Mouse (Mus musculus) forebrain, embryonic 10.5 days (tissue): Measurements from ENCODE around the gene 5430419D17Rik. TPM values are rescaled to one million over a fixed set of nuclear protein-coding genes. Genes with fewer than 3 reads are reported as not detected.

ENCODE experiments used
- DNase-seq: peaks from one replicate; pipeline ENCODE4 v3.0.0-alpha.2; 2017; ENCODE audit warnings: low spot score; ENCODE audit errors: extremely low spot score
- H3K27ac ChIP-seq: fragments of 300-500 bp; sonication (generic); 2 replicates; pipeline ENCODE4 v1.5.1; 2016; ENCODE audit warnings: mild to moderate bottlenecking
- H3K27me3 ChIP-seq: fragments of 300-500 bp; sonication (generic); 2 replicates; pipeline ENCODE4 v1.6.1; 2016; ENCODE audit warnings: mild to moderate bottlenecking; ENCODE audit not compliant: poor library complexity, severe bottlenecking
- H3K36me3 ChIP-seq: fragments of 300-500 bp; sonication (generic); replicated peaks from 2 replicates; pipeline ENCODE4 v1.6.1; 2016; ENCODE audit warnings: mild to moderate bottlenecking, moderate library complexity
- H3K4me1 ChIP-seq: fragments of 300-500 bp; sonication (generic); 2 replicates; pipeline ENCODE4 v1.6.1; 2016
- H3K4me3 ChIP-seq: fragments of 300-500 bp; sonication (generic); 2 replicates; pipeline ENCODE4 v1.5.1; 2016; ENCODE audit warnings: mild to moderate bottlenecking, moderate library complexity
- H3K9me3 ChIP-seq: fragments of 300-500 bp; sonication (generic); 2 replicates; pipeline ENCODE4 v1.6.1; 2016; ENCODE audit warnings: mild to moderate bottlenecking, moderate library complexity
- WGBS: fragments of 180-500 bp; shearing (Covaris S2); methylation state at CpG from one replicate; pipeline ENCODE4 v1.1.7; 2016; 5-methylcytosine and 5-hydroxymethylcytosine counted together
- polyA plus RNA-seq: library from polyadenylated mRNA; unstranded; fragments of >200 nt; fragmentation: Nextera tagmentation; extraction: Ambion mirVana; gene quantifications from 2 replicates; pipeline ENCODE4 v1.2.1, GENCODE M21; 2016

5430419D17Rik gene
- polyA plus RNA-seq: not detected in 2 replicates

- 90% methylated on average over 9 of the region's 9 CpGs for WGBS
- DNase-seq: no peak
These were observed at the start of gene 5430419D17Rik for GRCm38 (mm10) chr7:131174121-131174520. TSS of gene 5430419D17Rik (plus strand) at chr7:131174402.

GRCm38 (mm10) chr7:131130021-131130420 lies 44.2 kb upstream of the 5430419D17Rik start:
- Histone ChIP-seq H3K4me1 (no peaks in the 10 kb centered on the region), H3K4me3 (no peak overlapping the region), H3K36me3 (no peaks in the 10 kb centered on the region), H3K27ac (no peak overlapping the region), H3K9me3 (no peaks in the 10 kb centered on the region), H3K27me3 (no peaks in the 10 kb centered on the region)
- 81% methylated on average over 12 of the region's 12 CpGs for WGBS
- DNase-seq: no peak

More at GRCm38 (mm10) chr7:131174121-131174520, at the start of gene 5430419D17Rik:
- H3K36me3 ChIP-seq: no peaks in the 10 kb centered on the region
- H3K27me3 ChIP-seq: no peaks in the 10 kb centered on the region
- no peaks in the 10 kb centered on the region for H3K9me3 ChIP-seq
- no peak within 1 kb of the TSS for H3K27ac ChIP-seq
- H3K4me1 ChIP-seq: peaks cover 4% of the 10 kb centered on the region; the same call in 1 of the 2 replicates
- no peak within 1 kb of the TSS for H3K4me3 ChIP-seq

DNA sequence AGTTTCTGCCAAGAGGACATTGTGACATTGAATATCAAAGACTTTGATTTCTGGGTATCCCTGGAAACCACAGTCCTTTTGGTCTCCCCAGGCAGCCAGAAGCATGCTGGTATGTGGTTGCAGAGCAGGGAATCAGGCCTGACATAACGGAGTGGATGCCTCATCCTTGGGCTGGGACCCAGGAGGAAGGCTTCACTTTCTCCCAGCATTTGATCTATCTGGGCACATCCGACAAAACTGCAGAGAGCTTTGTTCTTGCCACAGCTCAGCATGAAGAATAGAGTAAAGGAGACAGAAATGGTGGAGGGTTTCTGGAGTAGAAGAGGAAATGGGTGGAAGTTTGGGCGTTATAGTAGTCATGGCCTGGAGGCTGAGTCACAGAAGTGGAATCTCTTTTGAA lies 41.0 kb upstream of the 5430419D17Rik start:
- H3K4me1 ChIP-seq: no peaks in the 10 kb centered on the region
- H3K4me3 ChIP-seq: no peak overlapping the region
- H3K27ac ChIP-seq: no peak overlapping the region
- H3K9me3 ChIP-seq: no peaks in the 10 kb centered on the region
- WGBS: 86% methylated on average over 3 of the region's 3 CpGs
- no peak for DNase-seq
- no peaks in the 10 kb centered on the region for H3K36me3 ChIP-seq
- no peaks in the 10 kb centered on the region for H3K27me3 ChIP-seq

DNA sequence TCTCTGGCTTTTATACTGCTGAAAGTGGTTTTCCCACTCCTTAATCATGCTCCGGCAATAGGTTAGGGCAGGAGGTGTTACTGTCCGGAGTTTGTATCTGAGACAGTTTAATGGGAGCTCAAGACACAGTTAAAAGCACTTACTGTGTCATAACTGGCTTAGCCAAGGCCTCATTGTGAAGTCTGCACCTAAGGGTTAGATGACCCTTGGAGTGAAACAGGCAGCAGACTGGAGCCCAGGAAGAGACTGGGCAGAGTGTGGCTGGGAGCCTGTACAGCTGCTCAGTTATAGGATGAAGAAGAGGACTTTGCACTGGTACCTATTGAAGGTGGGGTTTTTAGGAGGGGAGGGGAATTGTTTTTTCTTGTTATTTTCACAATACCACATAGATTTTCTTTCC lies 28.0 kb upstream of the 5430419D17Rik start, which contains the start of gene 4933402N03Rik:
Gene 4933402N03Rik (minus strand): TSS at position 101 of the 400 bp plus-strand sequence.
- H3K4me1 ChIP-seq: no peaks in the 10 kb centered on the region
- DNase-seq: no peak
- no peak within 1 kb of the TSS for H3K4me3 ChIP-seq
- no peak within 1 kb of the TSS for H3K27ac ChIP-seq
- H3K36me3 ChIP-seq: no peaks in the 10 kb centered on the region
- H3K27me3 ChIP-seq: no peaks in the 10 kb centered on the region
- no peaks in the 10 kb centered on the region for H3K9me3 ChIP-seq
- WGBS: 97% methylated on average over 2 of the region's 2 CpGs

- Histone ChIP-seq H3K4me3 (no peak overlapping the region), H3K9me3 (no peaks in the 10 kb centered on the region), H3K36me3 (no peaks in the 10 kb centered on the region), H3K27ac (no peak overlapping the region), H3K4me1 (no peaks in the 10 kb centered on the region), H3K27me3 (no peaks in the 10 kb centered on the region)
- WGBS: 91% methylated on average over 3 of the region's 3 CpGs
- no peak for DNase-seq
These were observed 24.0 kb upstream of the 5430419D17Rik start for GRCm38 (mm10) chr7:131150179-131150578.

DNA sequence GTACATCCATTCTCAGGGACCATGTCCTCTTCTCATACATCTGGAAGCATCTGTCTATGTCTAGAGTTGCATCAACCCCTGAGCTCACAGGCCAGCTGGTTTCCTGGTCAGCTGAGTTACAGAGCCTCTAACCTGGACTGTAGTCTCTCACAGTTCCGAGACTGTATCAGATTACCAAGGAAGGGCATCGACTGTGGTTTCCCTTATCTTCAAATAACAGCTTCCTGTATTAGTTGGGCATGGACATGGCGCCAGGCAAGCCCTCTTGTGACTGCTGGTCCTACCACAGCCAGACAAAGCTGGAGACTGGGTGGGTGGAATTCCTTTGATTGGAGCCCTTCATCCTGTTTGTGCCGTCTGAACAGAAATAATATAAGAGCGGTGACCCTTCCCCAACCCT lies 21.2 kb upstream of the 5430419D17Rik start:
- Histone ChIP-seq H3K27ac (no peak overlapping the region), H3K9me3 (no peaks in the 10 kb centered on the region), H3K4me1 (no peaks in the 10 kb centered on the region), H3K4me3 (no peak overlapping the region), H3K36me3 (no peaks in the 10 kb centered on the region), H3K27me3 (no peaks in the 10 kb centered on the region)
- WGBS: 89% methylated on average over 5 of the region's 5 CpGs
- no peak for DNase-seq

DNA sequence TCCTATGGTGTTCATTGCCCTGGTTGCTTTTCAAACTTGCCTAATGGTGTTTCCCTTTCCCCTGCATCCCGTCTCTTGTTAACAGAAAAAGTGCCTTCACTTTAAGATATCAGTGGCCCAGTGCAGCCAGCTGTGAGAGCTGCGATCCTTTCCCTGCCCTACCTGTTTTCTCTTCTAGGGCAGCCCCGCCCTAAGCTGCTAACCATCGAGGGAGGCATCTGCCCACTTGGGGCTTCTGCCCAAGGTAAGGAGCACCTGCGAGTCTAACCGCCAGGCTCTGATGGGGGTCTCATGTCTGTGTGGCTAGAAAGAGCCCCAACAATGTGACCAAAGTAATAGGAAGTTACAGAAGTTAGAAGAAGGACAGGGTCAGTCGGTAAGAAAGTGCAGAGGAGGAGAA lies 12.0 kb upstream of the 5430419D17Rik start:
- WGBS: 75% methylated on average over 7 of the region's 7 CpGs
- DNase-seq: no peak
- Histone ChIP-seq H3K27me3 (no peaks in the 10 kb centered on the region), H3K4me1 (no peaks in the 10 kb centered on the region), H3K27ac (no peak overlapping the region), H3K9me3 (no peaks in the 10 kb centered on the region), H3K4me3 (no peak overlapping the region), H3K36me3 (no peaks in the 10 kb centered on the region)

- Histone ChIP-seq H3K36me3 (no peaks in the 10 kb centered on the region), H3K9me3 (no peaks in the 10 kb centered on the region), H3K4me3 (no peak overlapping the region), H3K27ac (no peak overlapping the region), H3K4me1 (no peaks in the 10 kb centered on the region), H3K27me3 (no peaks in the 10 kb centered on the region)
- WGBS: 84% methylated on average over 3 of the region's 3 CpGs
- no peak for DNase-seq
These were observed 6.4 kb upstream of the 5430419D17Rik start for GRCm38 (mm10) chr7:131167771-131168170.

- Histone ChIP-seq H3K36me3 (no peaks in the 10 kb centered on the region), H3K27me3 (no peaks in the 10 kb centered on the region), H3K4me1 (no peaks in the 10 kb centered on the region), H3K4me3 (no peak overlapping the region), H3K27ac (no peak overlapping the region), H3K9me3 (no peaks in the 10 kb centered on the region)
- no peak for DNase-seq
- WGBS: 78% methylated on average over 2 of the region's 2 CpGs
These were observed 5.1 kb upstream of the 5430419D17Rik start for GRCm38 (mm10) chr7:131169099-131169498.

GRCm38 (mm10) chr7:131182685-131183084 lies 8.5 kb downstream of the 5430419D17Rik start:
- no peak overlapping the region for H3K27ac ChIP-seq
- WGBS: 28% methylated on average over 4 of the region's 4 CpGs
- H3K36me3 ChIP-seq: no peaks in the 10 kb centered on the region
- no peaks in the 10 kb centered on the region; the same call in 1 of the 2 replicates for H3K4me1 ChIP-seq
- no peak overlapping the region for H3K4me3 ChIP-seq
- no peaks in the 10 kb centered on the region for H3K9me3 ChIP-seq
- no peaks in the 10 kb centered on the region for H3K27me3 ChIP-seq
- DNase-seq: peak; percentile 31

- Histone ChIP-seq H3K36me3 (no peaks in the 10 kb centered on the region), H3K27me3 (no peaks in the 10 kb centered on the region), H3K27ac (no peak overlapping the region), H3K4me1 (no peaks in the 10 kb centered on the region), H3K4me3 (no peak overlapping the region), H3K9me3 (no peaks in the 10 kb centered on the region)
- DNase-seq: no peak
- WGBS: 69% methylated on average over 8 of the region's 8 CpGs
These were observed 10.1 kb downstream of the 5430419D17Rik start for GRCm38 (mm10) chr7:131184339-131184738.

DNA sequence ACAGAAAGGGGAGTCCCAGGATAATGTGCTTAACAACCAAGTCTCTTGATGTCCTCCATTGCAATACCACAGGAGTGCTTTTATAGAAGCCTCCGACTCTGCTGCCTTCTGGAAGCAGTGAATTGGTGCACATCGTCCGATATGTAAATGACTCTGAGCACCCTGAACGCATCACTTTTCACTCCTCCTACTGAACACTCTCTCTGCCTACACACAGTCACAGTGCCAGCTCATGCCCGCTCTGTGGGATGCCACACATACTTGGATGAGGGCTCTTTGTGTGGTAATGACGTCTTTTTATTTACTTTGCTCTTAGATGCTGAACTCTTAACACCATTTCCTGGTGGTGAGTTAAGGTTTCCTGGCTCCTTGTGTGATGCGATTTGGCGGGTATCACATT lies 12.8 kb downstream of the 5430419D17Rik start:
- H3K4me1 ChIP-seq: no peaks in the 10 kb centered on the region
- H3K27me3 ChIP-seq: no peaks in the 10 kb centered on the region
- DNase-seq: no peak
- 85% methylated on average over 8 of the region's 8 CpGs for WGBS
- H3K36me3 ChIP-seq: no peaks in the 10 kb centered on the region
- no peak overlapping the region for H3K27ac ChIP-seq
- no peak overlapping the region for H3K4me3 ChIP-seq
- H3K9me3 ChIP-seq: no peaks in the 10 kb centered on the region

DNA sequence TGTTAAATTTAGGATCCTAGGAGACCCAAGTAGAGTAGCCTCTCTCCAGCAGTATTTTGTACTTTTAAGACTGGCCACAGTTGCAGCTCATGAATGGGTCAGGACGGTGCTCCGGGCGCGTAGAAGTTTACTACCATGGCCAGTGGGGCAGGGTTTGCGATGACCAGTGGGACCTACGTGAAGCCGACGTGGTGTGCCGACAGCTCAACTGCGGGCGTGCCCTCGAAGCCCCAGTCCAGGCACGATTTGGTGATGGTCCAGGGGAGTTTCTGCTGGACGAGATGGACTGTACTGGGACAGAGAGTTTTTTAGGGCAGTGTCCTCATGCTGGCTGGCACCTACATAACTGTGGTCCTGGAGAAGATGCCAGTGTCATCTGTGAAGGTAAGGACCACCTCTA lies 13.8 kb downstream of the 5430419D17Rik start:
- no peaks in the 10 kb centered on the region for H3K9me3 ChIP-seq
- H3K27me3 ChIP-seq: no peaks in the 10 kb centered on the region
- no peaks in the 10 kb centered on the region for H3K4me1 ChIP-seq
- no peaks in the 10 kb centered on the region for H3K36me3 ChIP-seq
- no peak overlapping the region for H3K4me3 ChIP-seq
- H3K27ac ChIP-seq: no peak overlapping the region
- no peak for DNase-seq
- 95% methylated on average over 14 of the region's 14 CpGs for WGBS

DNA sequence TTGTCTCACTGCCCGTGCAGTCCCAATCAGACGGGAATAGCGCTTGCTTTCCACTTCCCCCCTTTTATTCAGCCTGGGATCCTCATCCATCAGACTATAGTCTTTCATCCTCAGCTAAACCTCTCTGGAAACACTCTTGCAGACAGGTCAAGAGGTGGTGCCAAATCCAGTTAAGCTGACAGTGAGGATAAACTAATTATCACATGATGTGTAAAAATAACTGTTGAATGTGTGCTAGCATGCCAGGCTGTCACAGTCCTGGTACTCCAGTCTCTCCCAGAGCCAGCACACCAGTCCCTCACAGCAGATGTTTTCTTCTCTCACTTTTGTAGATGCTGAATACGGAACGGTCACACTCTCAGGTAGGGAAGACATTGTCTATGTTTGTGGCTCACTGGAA lies 48.9 kb downstream of the 5430419D17Rik start:
- Histone ChIP-seq H3K4me1 (no peaks in the 10 kb centered on the region), H3K4me3 (no peak overlapping the region), H3K27me3 (no peaks in the 10 kb centered on the region), H3K36me3 (no peaks in the 10 kb centered on the region), H3K9me3 (no peaks in the 10 kb centered on the region), H3K27ac (no peak overlapping the region)
- WGBS: 82% methylated on average over 5 of the region's 5 CpGs
- DNase-seq: no peak
